Mouse (Mus musculus) gastrocnemius, postnatal 36 days (tissue): ENCODE measurements around the gene Ldlrap1. TPM values are rescaled to one million over a fixed set of nuclear protein-coding genes. Genes with fewer than 3 reads are reported as not detected.
A peak's percentile ranks its signal among the peaks of the same experiment; 100 is the strongest.

Experiments
- DNase-seq, 2 experiments: peaks; one replicate each; pipeline ENCODE4 v3.0.0; 2022
- intact Hi-C: fragments of 180-260 bp; cut with DNase I; formaldehyde crosslinking; loops from one replicate; pipeline ENCODE4 v1.15.1; 2025
- total RNA-seq, 2 experiments: library from RNA; stranded (reverse); gene quantifications; 2 replicates each; pipeline ENCODE4 v1.2.3; 2021

Ldlrap1 gene
- total RNA-seq, 2 experiments from 2014 or later, result 4.0 to 6.1 TPM

DNA sequence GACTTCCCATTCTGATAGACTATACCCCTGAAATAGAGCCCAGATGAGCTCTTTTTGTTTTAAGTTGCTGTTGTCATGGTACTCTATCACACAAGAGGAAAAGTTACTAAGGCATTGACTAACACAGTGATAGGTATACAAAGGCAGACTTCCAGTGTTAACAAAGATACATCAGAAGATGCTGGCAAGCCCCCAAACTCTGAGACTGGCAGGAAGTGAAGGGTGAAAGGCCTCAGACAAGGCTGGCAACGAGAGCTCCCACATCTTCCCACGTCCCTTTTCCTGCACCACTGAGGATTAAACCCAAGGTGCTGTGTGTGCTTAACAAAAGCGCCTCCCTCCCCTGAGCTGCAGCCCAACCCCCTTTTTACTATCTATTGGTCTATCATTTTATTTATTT lies 44.6 kb downstream of the Ldlrap1 start:
- intact Hi-C loops, result no loop called here
- DNase-seq, result no peak

DNA sequence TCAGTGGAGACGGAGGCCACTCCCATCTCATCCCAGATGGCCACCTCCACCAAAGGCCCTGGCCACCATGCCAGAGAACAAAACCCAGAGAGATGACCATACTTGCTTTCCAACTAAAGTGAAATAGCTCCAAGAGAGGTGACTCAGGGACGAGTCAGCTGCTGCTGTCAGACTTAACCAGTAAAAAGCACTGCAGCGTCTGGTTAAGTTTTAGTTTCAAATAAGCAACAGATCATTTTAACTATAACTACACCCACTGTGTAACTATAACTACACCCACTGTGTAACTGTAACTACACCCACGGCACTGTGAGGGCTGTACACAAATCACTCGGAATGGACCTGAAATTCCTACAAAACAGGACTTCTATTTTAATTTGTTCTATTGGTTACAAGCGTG lies 46.7 kb downstream of the Ldlrap1 start:
- intact Hi-C loops, result no loop called here
- no peak for DNase-seq

DNA sequence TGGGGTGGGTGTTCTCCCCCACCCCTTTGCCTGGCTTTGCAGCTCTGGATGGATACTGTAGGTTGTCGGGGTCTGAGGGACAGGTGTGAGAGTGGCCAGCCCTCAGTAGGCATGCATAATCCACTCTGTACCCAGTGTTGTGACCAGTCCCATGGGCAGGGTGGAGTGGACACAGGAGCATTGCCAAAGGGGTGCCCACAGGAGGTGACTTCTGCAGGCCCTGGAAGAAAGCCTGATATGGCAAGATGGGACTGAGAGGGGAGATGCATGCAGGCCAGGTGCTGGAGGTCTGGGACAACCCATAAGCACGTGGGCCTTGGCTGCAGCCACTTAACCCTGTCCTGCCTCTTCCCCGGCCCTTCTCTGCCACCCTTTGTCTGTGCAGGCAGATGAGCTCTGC lies 47.5 kb downstream of the Ldlrap1 start:
- intact Hi-C loops, result no loop called here

DNA sequence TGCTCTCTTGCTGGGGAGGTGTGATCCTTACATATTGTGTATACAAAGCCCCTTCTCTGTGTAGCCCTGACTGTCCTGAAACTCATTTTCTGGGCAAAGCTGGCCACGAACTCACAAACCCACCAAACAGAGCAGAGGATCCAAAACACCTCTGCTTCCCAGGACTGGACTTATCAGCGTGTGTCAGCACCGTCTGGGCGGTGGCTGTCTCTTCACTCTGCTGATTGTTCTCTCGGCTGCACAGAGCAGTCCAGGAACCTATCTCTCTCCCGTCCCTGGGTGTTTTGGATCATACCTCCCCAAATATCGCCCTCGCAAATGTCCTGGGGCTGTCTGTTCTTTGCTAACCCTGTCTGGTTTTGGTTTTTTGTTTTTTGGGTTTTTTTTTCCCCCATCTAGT lies 48.3 kb downstream of the Ldlrap1 start:
- intact Hi-C loops, result no loop called here
- DNase-seq, result no peak

More for the DNA sequence above, 47.5 kb downstream of the Ldlrap1 start:
- no peak for DNase-seq

DNA sequence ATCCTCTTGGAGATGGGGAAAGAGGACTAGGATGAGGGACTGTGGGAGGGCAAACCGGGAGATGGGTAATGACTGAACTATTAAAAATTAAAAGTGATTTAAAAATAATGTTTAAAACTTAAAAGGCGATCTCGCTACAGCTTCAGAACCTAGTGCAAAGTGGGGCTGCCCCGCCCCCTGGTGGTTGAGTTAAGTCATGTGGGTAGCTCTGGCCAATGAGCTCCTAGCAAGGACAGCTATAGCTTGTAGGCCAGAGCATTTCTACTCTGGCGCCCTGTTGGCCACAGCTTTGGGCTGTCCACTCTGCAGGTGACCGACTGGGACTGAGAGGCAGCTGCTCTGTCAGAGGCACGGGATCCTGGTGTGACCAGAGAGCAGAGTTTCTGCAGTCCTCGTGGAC lies 53.9 kb downstream of the Ldlrap1 start:
- peak; percentile 64 to 81 for DNase-seq
- intact Hi-C loops, result loop anchor here (2.0 to 5.0 kb wide), 3 partner anchors 132 to 169 kb away; no protein-coding TSS in a partner anchor

DNA sequence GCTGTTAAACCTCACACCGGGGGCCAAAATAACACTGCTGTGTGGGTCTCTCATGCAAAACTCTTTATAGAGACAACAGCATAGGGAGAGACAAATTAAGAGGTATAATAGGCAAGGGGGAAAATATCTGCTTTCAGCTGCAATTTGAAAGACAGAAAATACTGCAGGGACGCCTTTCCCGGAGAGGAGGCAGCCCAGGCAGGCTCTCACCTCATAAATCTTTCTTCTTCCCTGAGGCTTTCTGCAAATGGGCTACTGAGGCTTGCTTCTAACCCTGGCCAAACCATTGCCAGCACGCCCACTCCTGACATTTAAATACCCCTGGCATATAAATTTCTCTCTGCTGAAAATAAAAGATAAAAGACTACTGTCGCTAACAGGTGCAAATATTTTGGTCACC lies 62.5 kb downstream of the Ldlrap1 start:
- intact Hi-C loops, result no loop called here
- DNase-seq, result no peak

DNA sequence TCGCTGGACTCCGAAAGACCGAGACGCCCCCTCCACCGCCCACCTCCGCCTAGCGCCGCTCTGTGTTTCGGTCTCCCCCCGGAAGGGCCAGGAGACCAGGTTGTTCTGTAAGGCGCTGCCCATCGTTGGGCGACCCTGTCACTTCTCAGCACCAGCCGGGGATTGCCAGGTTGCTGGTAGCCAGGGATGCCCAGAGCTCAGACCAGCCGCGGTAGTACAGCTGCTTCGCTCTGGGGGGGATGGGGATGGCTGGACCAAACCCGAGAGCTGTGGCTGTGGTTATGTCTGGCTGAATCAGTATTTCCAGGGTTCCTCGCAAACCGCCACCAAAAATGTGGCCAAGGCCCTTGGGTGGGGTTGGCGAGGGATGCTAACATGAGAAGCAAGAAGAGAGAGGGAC lies 63.2 kb downstream of the Ldlrap1 start:
- no peak for DNase-seq
- intact Hi-C loops, result loop anchor here (5.0 kb wide), 1 partner anchor 112 kb away; no protein-coding TSS in a partner anchor

DNA sequence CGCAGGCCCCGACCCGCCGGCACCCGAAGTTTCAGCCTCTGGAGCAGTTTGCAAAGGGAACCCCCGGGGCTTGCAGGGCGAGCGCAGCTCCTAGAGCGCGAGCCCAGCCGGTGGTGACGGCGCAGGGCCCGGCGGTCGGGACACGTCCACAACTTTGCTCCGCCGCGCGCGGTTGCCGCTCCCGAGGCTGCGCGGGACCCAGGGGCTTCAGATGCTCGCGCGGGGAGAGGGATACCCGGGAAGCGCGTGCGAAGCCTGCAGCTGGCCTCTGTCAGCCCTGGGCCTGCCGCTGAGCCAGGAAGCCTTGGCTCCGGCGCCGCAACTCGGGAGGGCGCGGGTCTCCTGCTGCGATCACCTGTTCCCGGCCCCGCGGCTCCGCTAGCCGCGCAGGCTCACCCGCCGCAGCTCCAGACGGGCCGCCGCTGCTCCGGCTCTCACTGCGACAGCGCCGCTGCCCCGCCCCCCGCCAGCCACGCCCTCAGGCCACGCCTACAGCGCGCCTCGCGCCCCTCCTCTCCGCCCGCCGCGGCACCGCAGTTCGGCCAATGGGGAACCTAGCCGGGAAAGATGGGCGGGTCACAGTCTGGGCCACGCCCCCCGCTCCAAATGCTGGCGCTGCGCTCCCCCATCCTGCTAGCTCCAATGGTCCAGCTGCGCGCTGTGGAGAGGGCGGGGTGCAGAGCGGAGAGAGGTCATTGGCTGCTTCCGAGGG lies 63.8 kb downstream of the Ldlrap1 start, which contains the start of gene Man1c1:
Man1c1 (minus strand) TSS at position 456 of the 712 bp plus-strand sequence.
- intact Hi-C loops, result loop anchor here (5.0 kb wide), 1 partner anchor 112 kb away; no protein-coding TSS in a partner anchor
- DNase-seq, result peak; percentile 98 to 99

DNA sequence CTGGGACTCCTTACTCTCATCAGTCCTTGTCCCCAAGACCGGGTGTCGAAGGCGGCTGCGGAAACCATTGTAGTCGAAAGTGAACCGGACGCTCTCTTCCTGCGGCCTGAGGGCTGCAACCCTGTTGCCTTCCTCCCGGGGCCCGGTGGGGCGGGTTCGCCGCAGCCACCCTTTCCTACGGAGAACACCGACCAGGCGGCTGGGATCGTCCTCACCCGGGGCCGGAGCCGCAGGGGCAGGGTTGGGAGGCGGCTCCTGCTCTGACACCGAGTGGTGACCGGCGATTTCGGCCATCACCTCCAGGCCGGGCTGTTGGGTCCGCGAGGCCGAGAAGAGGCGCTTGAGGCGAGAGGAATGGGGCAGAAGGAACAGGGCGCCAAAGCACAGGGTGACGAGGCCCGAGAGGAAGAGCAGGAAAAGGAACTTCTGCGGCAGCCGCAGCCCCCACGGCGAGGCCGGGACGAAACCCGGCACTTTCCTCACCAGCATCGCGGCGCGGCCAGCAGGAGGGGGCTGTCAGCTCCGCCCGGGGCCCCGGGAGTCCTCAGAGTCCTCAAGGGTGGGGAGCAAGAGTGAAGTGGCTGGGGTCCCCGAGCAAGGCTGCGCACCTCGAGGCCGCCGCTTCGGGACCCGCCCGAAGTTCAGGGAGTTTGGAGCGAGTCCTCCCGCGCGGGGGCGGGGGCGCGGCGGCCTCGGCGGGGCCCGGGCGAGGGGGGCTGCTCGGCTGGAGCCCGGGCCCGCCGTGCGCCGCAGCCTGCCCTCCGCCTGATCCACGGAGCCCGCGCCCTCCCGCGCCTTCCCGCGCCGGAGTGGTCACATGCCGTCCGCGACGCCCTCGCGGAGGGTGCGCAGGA lies 64.6 kb downstream of the Ldlrap1 start:
- DNase-seq, result peak; percentile 23 to 63
- intact Hi-C loops, result loop anchor here (5.0 kb wide), 1 partner anchor 111 kb away; no protein-coding TSS in a partner anchor

DNA sequence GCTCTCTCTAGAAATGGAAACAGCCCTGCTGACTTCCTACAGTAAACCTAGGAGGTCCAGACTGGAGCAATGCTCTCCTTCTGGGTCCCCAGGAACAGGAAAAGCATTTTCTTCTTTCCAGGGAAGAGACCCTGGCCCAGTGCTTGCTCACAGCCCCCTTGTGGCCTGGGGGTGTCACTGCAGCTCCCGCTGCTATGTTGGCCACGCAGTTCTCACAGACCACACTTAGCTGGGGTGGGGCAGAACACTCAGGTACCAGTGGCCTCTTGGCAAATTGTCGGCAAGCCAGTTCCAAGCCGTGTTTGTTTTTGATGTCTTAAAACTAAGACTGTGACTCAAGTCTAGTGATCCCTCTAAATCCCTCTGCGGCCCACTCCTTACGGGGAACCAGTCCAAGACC lies 65.9 kb downstream of the Ldlrap1 start:
- peak; percentile 63 to 70 for DNase-seq
- intact Hi-C loops, result loop anchor here (5.0 kb wide), 1 partner anchor 110 kb away; no protein-coding TSS in a partner anchor

DNA sequence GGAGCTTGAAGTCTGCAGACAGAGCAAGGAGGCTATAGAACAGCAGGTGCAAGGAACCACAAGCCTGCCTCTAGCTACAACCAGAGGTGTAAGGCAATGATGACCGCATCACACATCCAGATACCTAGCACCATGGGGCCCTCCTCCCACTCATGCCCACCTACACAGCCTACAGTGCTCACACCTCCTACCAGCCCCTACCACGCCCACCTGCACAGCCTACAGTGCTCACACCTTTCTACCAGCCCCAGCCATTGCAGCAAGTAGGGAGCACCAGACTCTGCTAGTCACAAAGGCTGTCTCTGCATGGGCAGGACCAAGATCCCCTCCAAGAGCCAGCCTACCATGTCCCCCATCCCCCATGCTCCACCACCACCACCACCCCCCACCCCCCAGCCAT lies 66.9 kb downstream of the Ldlrap1 start:
- intact Hi-C loops, result loop anchor here (5.0 kb wide), 1 partner anchor 109 kb away; no protein-coding TSS in a partner anchor

DNA sequence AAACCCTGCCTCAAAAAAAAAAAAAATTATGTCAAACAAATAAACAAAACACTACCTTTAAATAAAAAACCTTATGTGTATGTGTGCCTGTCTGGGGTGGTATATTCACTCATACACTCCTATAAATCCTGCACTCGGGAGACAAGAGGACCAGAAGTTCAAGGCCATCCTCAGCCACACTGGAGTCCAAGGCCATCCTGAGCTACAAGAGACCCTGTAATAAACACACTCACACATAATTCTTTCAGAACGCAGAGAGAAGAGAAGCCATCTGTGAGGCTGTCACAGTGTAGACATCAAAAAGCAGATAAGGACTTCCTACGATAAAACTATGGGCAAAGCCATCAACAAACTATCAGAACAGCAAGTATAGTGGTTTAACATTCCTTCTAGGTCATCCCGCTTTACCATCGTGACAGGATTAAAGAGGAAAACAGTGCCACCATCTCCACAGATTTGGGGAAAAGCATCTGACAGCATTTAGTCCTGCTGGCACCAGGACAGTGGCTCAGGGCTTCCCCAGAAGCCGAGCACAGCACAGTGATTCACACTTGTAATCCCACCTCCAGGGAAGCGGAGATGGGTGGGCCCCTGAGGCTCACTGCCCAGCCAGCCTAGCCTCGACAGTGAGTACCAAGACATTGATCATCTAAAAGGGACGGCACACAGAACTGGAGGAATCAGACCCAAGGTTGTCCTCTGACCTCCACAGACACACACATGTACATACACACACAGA lies 74.5 kb downstream of the Ldlrap1 start:
- no peak for DNase-seq
- intact Hi-C loops, result no loop called here

More for the DNA sequence above, 66.9 kb downstream of the Ldlrap1 start:
- no peak for DNase-seq

DNA sequence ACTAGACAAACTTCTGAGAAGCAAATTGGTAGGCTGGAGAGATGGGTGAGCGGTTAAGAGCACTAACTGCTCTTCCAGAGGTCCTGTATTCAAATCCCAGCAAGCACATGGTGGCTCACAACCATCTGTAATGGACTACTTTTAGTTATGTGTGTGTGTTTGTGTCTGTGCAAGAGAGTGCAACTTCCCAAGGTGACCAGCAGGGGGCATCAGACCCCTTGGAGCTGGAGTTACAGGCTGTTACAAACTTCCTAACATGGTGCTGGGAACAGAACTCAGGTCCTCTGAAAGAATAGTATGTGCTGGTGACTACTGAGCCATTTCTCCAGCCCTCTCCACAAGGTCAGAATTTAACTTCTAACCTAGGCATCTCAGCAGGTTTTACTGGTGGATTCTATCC lies 75.4 kb downstream of the Ldlrap1 start:
- intact Hi-C loops, result no loop called here
- no peak for DNase-seq

Other genes starting within 250 kb of the Ldlrap1 start
- gene Mtfr1l, start 232.6 kb downstream of the Ldlrap1 start, total RNA-seq, result 100 to 1,000 TPM; 124 to 130 TPM
- gene Selenon, start 215.9 kb downstream of the Ldlrap1 start, total RNA-seq, result 1 to 10 TPM; 4.9 to 6.1 TPM
- 1 to 10 TPM; 3.1 to 3.8 TPM for gene Man1c1, start 63.7 kb downstream of the Ldlrap1 start, total RNA-seq
- 10 to 100 TPM; 15.0 to 17.0 TPM for gene Maco1, start 85.3 kb upstream of the Ldlrap1 start, total RNA-seq
- not detected for gene Rhd, start 96.5 kb upstream of the Ldlrap1 start, total RNA-seq
- gene Tmem50a, start 147.0 kb upstream of the Ldlrap1 start, total RNA-seq, result 10 to 100 TPM; 28.0 to 28.9 TPM
- 100 to 1,000 TPM; 146 to 182 TPM for gene Rsrp1, start 155.6 kb upstream of the Ldlrap1 start, total RNA-seq
- 10 to 100 TPM; 31.4 to 39.2 TPM for gene Syf2, start 162.9 kb upstream of the Ldlrap1 start, total RNA-seq